ENCODE assay signal across 8 mouse cellular contexts in genomic region chr9:32539321-32539761, GRCm38 (mm10). TPM values are rescaled to one million over a fixed set of nuclear protein-coding genes. Genes with fewer than 3 reads are reported as not detected.
DNase-seq lines count a peak whose midpoint lies in the region; ATAC-seq and TF ChIP-seq lines count a peak whose summit lies in the region.

No protein-coding gene starts in this region.

- no peak for TF ChIP-seq POLR2A in thymus, adult 2 months (IDR thresholded peaks at IDR 0.05; ENCODE audit: control insufficient read depth, extremely low read depth, insufficient read depth, low read length, poor library complexity)

- WGBS in kidney, postnatal 0 days: 46% methylated on average over 3 of the region's 3 CpGs
- WGBS in embryonic facial prominence, embryonic 15.5 days: 49% methylated on average over 3 of the region's 3 CpGs
- WGBS in liver, embryonic 14.5 days (ENCODE audit: insufficient replicate concordance): 16% methylated on average over 3 of the region's 3 CpGs
- WGBS in thymus, adult 2 months: 1% methylated on average over 3 of the region's 3 CpGs

- H3K9ac ChIP-seq in kidney, postnatal 0 days (ENCODE audit: low read depth, low read length): 0 out of 2 replicates have a peak overlapping the region, but pooled peaks have one; percentile 35
- no peak overlapping the region for H3K9ac ChIP-seq in embryonic facial prominence, embryonic 15.5 days
- no peak overlapping the region for H3K9ac ChIP-seq in liver, embryonic 14.5 days (replicated peaks)

- no peak for ATAC-seq in kidney, postnatal 0 days (replicated peaks; ENCODE audit: low FRiP score, low read depth)
- no peak for ATAC-seq in embryonic facial prominence, embryonic 15.5 days (ENCODE audit: insufficient number of reproducible peaks, low FRiP score, low TSS enrichment, low read depth)
- peak; percentile 51; the same call in 1 of the 2 replicates for ATAC-seq in liver, embryonic 14.5 days (ENCODE audit: insufficient read depth)

- H3K9me3 ChIP-seq in kidney, postnatal 0 days (replicated peaks; ENCODE audit: low read length): no peaks in the 10 kb centered on the region
- H3K9me3 ChIP-seq in embryonic facial prominence, embryonic 15.5 days (replicated peaks): no peaks in the 10 kb centered on the region
- H3K9me3 ChIP-seq in liver, embryonic 14.5 days (ENCODE audit: control insufficient read depth, low read length): no peaks in the 10 kb centered on the region

- no peak for TF ChIP-seq EP300 in liver, embryonic 14.5 days (IDR thresholded peaks at IDR 0.05; ENCODE audit: low read depth)

- H3K36me3 ChIP-seq in kidney, postnatal 0 days (ENCODE audit: insufficient read depth, low read length): no peaks in the 10 kb centered on the region
- H3K36me3 ChIP-seq in embryonic facial prominence, embryonic 15.5 days: no peaks in the 10 kb centered on the region
- H3K36me3 ChIP-seq in liver, embryonic 14.5 days (replicated peaks; ENCODE audit: control insufficient read depth, insufficient read depth, low read depth): no peaks in the 10 kb centered on the region
- no peaks in the 10 kb centered on the region for H3K36me3 ChIP-seq in thymus, adult 2 months (ENCODE audit: control insufficient read depth, insufficient read depth, low read length)

- no peak overlapping the region for H3K27ac ChIP-seq in kidney, postnatal 0 days
- H3K27ac ChIP-seq in embryonic facial prominence, embryonic 15.5 days (replicated peaks): no peak overlapping the region
- no peak overlapping the region for H3K27ac ChIP-seq in liver, embryonic 14.5 days
- H3K27ac ChIP-seq in thymus, adult 2 months (ENCODE audit: control insufficient read depth, insufficient read depth, low read length): peak overlapping the region; percentile 92

- H3K4me2 ChIP-seq in kidney, postnatal 0 days (ENCODE audit: low read length): peak overlapping the region; percentile 92
- H3K4me2 ChIP-seq in embryonic facial prominence, embryonic 15.5 days (replicated peaks): peak overlapping the region; percentile 15; the same call in 1 of the 2 replicates
- H3K4me2 ChIP-seq in liver, embryonic 14.5 days (ENCODE audit: low read depth): peak overlapping the region; percentile 53; the same call in 1 of the 2 replicates

- H3K4me1 ChIP-seq in kidney, postnatal 0 days (replicated peaks; ENCODE audit: insufficient read depth, low read length): peaks cover 12% of the 10 kb centered on the region
- peaks cover 35% of the 10 kb centered on the region for H3K4me1 ChIP-seq in embryonic facial prominence, embryonic 15.5 days
- H3K4me1 ChIP-seq in liver, embryonic 14.5 days (replicated peaks; ENCODE audit: control insufficient read depth in 2 of 2, insufficient read depth in 2 of 2, low read length in 1 of 2): peaks cover 2% of the 10 kb centered on the region in 2 experiments; a peak in 1 of 4 replicates
- H3K4me1 ChIP-seq in thymus, adult 2 months (replicated peaks; ENCODE audit: control insufficient read depth, insufficient read depth, low read length): peaks cover 39% of the 10 kb centered on the region

- no peak for TF ChIP-seq CTCF in kidney, postnatal 0 days (IDR thresholded peaks at IDR 0.05; ENCODE audit: low read depth)
- TF ChIP-seq CTCF in liver, embryonic 14.5 days (IDR thresholded peaks at IDR 0.05; ENCODE audit: low read depth): no peak
- TF ChIP-seq CTCF in thymus, adult 2 months (IDR thresholded peaks at IDR 0.05; ENCODE audit: borderline replicate concordance, control insufficient read depth, extremely low read depth, insufficient read depth, low read length, poor library complexity): no peak

- no peak for DNase-seq in kidney, postnatal 0 days (ENCODE audit: low spot score)
- DNase-seq in kidney, adult 9 months: no peak
- DNase-seq in liver, embryonic 14.5 days (ENCODE audit: low read depth in 3 of 3, low spot score in 3 of 3): no peak
- peak; percentile 60 for DNase-seq in thymus, adult 2 months
- no peak for DNase-seq in gastrocnemius, adult 18-20 months (ENCODE audit: low spot score)
- DNase-seq in cerebellum, postnatal 14 days: no peak
- no peak for DNase-seq in adrenal gland, postnatal 10 days

- H3K4me3 ChIP-seq in kidney, postnatal 0 days (replicated peaks; ENCODE audit: low read depth, low read length): peak overlapping the region; percentile 78
- H3K4me3 ChIP-seq in embryonic facial prominence, embryonic 15.5 days (replicated peaks): 0 out of 2 replicates have a peak overlapping the region, but pooled peaks have one; percentile 7
- no peak overlapping the region; a peak in 2 of 4 replicates for H3K4me3 ChIP-seq in liver, embryonic 14.5 days (ENCODE audit: insufficient read depth in 1 of 2, low read depth in 2 of 2, low read length in 2 of 2)
- peak overlapping the region; percentile 25 for H3K4me3 ChIP-seq in thymus, adult 2 months (ENCODE audit: control insufficient read depth, insufficient read depth, low read length)

- 0 out of 2 replicates have a peak, but pooled peaks cover 9% of the 10 kb centered on the region for H3K27me3 ChIP-seq in kidney, postnatal 0 days (ENCODE audit: insufficient read depth, low read length)
- H3K27me3 ChIP-seq in embryonic facial prominence, embryonic 15.5 days: peaks cover 35% of the 10 kb centered on the region
- peaks cover 52% of the 10 kb centered on the region for H3K27me3 ChIP-seq in liver, embryonic 14.5 days (ENCODE audit: control insufficient read depth, insufficient read depth, low read length)
- H3K27me3 ChIP-seq in thymus, adult 2 months (ENCODE audit: control insufficient read depth, insufficient read depth, low read length): 0 out of 2 replicates have a peak, but pooled peaks cover 4% of the 10 kb centered on the region

RNA-seq across cellular contexts. Expression of gene Fli1, which starts 3.3 kb away (rescaled TPM):
- polyA plus RNA-seq in kidney, postnatal 0 days (2015; fragmentation: Nextera tagmentation; extraction: Ambion mirVana): 21.6 and 23.6 TPM in 2 replicates
- polyA plus RNA-seq in embryonic facial prominence, embryonic 15.5 days (2015; fragmentation: Nextera tagmentation; extraction: Ambion mirVana): 18.2 and 18.7 TPM in 2 replicates
- 2.0 and 2.5 TPM in 2 replicates for polyA plus RNA-seq in liver, embryonic 14.5 days (2012; rRNA removed)
- polyA plus RNA-seq in liver, embryonic 14.5 days (2014; fragmentation: Nextera tagmentation; extraction: Ambion mirVana): 6.2 and 6.9 TPM in 2 replicates
- 28.5 and 33.9 TPM in 2 replicates for polyA plus RNA-seq in thymus, adult 2 months (2012; rRNA removed)
- total RNA-seq in gastrocnemius, adult 18-20 months (2021): 1 to 10 TPM; 5.3 to 7.2 TPM
- 10 to 100 TPM; 37.9 to 41.2 TPM for total RNA-seq in adrenal gland, postnatal 10 days (2021)

Comparison
In these comparisons a context has a peak if more than half of its experiments do, and no peak if none do; other contexts are left out.
1. H3K4me2 ChIP-seq: peak in every context shown above with its lines; median percentile 92 in kidney, postnatal 0 days; 53 in liver, embryonic 14.5 days; 15 in embryonic facial prominence, embryonic 15.5 days.
2. H3K4me3 ChIP-seq: peak in kidney, postnatal 0 days (single experiment), embryonic facial prominence, embryonic 15.5 days (single experiment) and thymus, adult 2 months (single experiment); none in liver, embryonic 14.5 days (0 of 2).